ENCODE assay signal across 9 mouse cellular contexts in genomic region chr19:45717493-45718220, GRCm38 (mm10). TPM values are rescaled to one million over a fixed set of nuclear protein-coding genes. Genes with fewer than 3 reads are reported as not detected.
DNase-seq lines count a peak whose midpoint lies in the region; ATAC-seq lines count a peak whose summit lies in the region.
"Had no signal": no experiment of that assay in that cellular context is flagged by ENCODE, and none has a peak within 500 bp of the region (broad histone marks: within the 10 kb centered on the region; RNA-seq: fewer than 3 reads in every experiment).

No protein-coding gene starts in this region.

- WGBS in forebrain, embryonic 15.5 days, result 4% methylated on average over 16 of the region's 16 CpGs
- WGBS in hindbrain, embryonic 16.5 days, result 1% methylated on average over 16 of the region's 16 CpGs
- 14% methylated on average over 16 of the region's 16 CpGs for WGBS in limb, embryonic 11.5 days

- peaks cover 21% of the 10 kb centered on the region for H3K4me1 ChIP-seq in forebrain, embryonic 15.5 days
- H3K4me1 ChIP-seq in hindbrain, embryonic 16.5 days (ENCODE audit: control insufficient read depth, insufficient read depth, low read depth, low read length), result peaks cover 7% of the 10 kb centered on the region
- peaks cover 3% of the 10 kb centered on the region; the same call in 1 of the 2 replicates for H3K4me1 ChIP-seq in limb, embryonic 11.5 days (ENCODE audit: control insufficient read depth, insufficient read depth, low read length)

- DNase-seq in Muller cell, postnatal 12 days (ENCODE audit: inconsistent ontology term), result peak; percentile 64
- peak; percentile 44 for DNase-seq in cerebellum, adult 11 months
- peak; percentile 58 for DNase-seq in limb, embryonic 11.5 days (ENCODE audit: low spot score)
- peak; percentile 55 for DNase-seq in neural tube, embryonic 10.5 days (ENCODE audit: extremely low spot score, low spot score)
- no peak for DNase-seq in spleen, postnatal 4 days (ENCODE audit: low spot score in 2 of 2)
- no peak for DNase-seq in gastrocnemius, postnatal 25 days

- H3K27me3 ChIP-seq in forebrain, embryonic 15.5 days, result no peaks in the 10 kb centered on the region
- H3K27me3 ChIP-seq in hindbrain, embryonic 16.5 days (replicated peaks; ENCODE audit: control insufficient read depth, insufficient read depth, low read length), result peaks cover 21% of the 10 kb centered on the region
- H3K27me3 ChIP-seq in limb, embryonic 11.5 days (ENCODE audit: control insufficient read depth, insufficient read depth, low read length), result no peaks in the 10 kb centered on the region

- peak overlapping the region; percentile 70 for H3K27ac ChIP-seq in forebrain, embryonic 15.5 days (replicated peaks)
- H3K27ac ChIP-seq in hindbrain, embryonic 16.5 days (ENCODE audit: low read depth, low read length), result peak overlapping the region; percentile 60; the same call in 1 of the 2 replicates
- no peak overlapping the region for H3K27ac ChIP-seq in limb, embryonic 11.5 days (replicated peaks; ENCODE audit: low read depth, low read length)

- H3K4me2 ChIP-seq in forebrain, embryonic 15.5 days (replicated peaks), result peak overlapping the region; percentile 47
- peak overlapping the region; percentile 63 for H3K4me2 ChIP-seq in hindbrain, embryonic 16.5 days (ENCODE audit: low read length)
- H3K4me2 ChIP-seq in limb, embryonic 11.5 days (ENCODE audit: low read depth, severe bottlenecking), result peak overlapping the region; percentile 20; the same call in 1 of the 2 replicates

- no peaks in the 10 kb centered on the region for H3K9me3 ChIP-seq in forebrain, embryonic 15.5 days
- H3K9me3 ChIP-seq in hindbrain, embryonic 16.5 days (ENCODE audit: control insufficient read depth, low read length), result no peaks in the 10 kb centered on the region
- no peaks in the 10 kb centered on the region for H3K9me3 ChIP-seq in limb, embryonic 11.5 days (ENCODE audit: control insufficient read depth, low read length)

- H3K9ac ChIP-seq in forebrain, embryonic 15.5 days (replicated peaks), result peak overlapping the region; percentile 46
- H3K9ac ChIP-seq in hindbrain, embryonic 16.5 days (ENCODE audit: low read depth, low read length), result peak overlapping the region; percentile 62
- 0 out of 2 replicates have a peak overlapping the region, but pooled peaks have one; percentile 14 for H3K9ac ChIP-seq in limb, embryonic 11.5 days (ENCODE audit: low read length)

- peak; percentile 89 for ATAC-seq in forebrain, embryonic 15.5 days (replicated peaks)
- peak; percentile 91 for ATAC-seq in hindbrain, embryonic 16.5 days
- ATAC-seq in limb, embryonic 11.5 days (ENCODE audit: insufficient number of reproducible peaks, low FRiP score, low TSS enrichment, low read depth), result no peak; the same call in 1 of the 2 replicates

- no peaks in the 10 kb centered on the region for H3K36me3 ChIP-seq in forebrain, embryonic 15.5 days
- no peaks in the 10 kb centered on the region for H3K36me3 ChIP-seq in hindbrain, embryonic 16.5 days (ENCODE audit: control insufficient read depth, insufficient read depth, low read length)
- H3K36me3 ChIP-seq in limb, embryonic 11.5 days (ENCODE audit: control insufficient read depth, insufficient read depth, low read length), result no peaks in the 10 kb centered on the region

- peak overlapping the region; percentile 31 for H3K4me3 ChIP-seq in forebrain, embryonic 15.5 days
- peak overlapping the region; percentile 23 for H3K4me3 ChIP-seq in hindbrain, embryonic 16.5 days (ENCODE audit: low read length)
- no peak overlapping the region for H3K4me3 ChIP-seq in limb, embryonic 11.5 days (ENCODE audit: low read depth, low read length)

RNA-seq across cellular contexts. Expression of gene Fgf8, which starts 25.1 kb away (rescaled TPM):
- polyA plus RNA-seq in forebrain, embryonic 15.5 days (2015; fragmentation: Nextera tagmentation; extraction: Ambion mirVana), result 0.23 and 0.90 TPM in 2 replicates
- polyA plus RNA-seq in hindbrain, embryonic 16.5 days (2015; fragmentation: Nextera tagmentation; extraction: Ambion mirVana), result 0.52 and 0.69 TPM in 2 replicates
- polyA plus RNA-seq in limb, embryonic 11.5 days (2014; fragmentation: Nextera tagmentation; extraction: Ambion mirVana), result 42.8 and 46.1 TPM in 2 replicates
- not detected for total RNA-seq in gastrocnemius, postnatal 25 days (2021)
- total RNA-seq: left cerebral cortex, postnatal 25 days had no signal

RNA-seq across cellular contexts. Expression of gene Npm3, which starts 31.7 kb away (rescaled TPM):
- polyA plus RNA-seq in forebrain, embryonic 15.5 days (2015; fragmentation: Nextera tagmentation; extraction: Ambion mirVana), result 9.5 and 9.7 TPM in 2 replicates
- polyA plus RNA-seq in hindbrain, embryonic 16.5 days (2015; fragmentation: Nextera tagmentation; extraction: Ambion mirVana), result 5.7 and 6.5 TPM in 2 replicates
- polyA plus RNA-seq in limb, embryonic 11.5 days (2014; fragmentation: Nextera tagmentation; extraction: Ambion mirVana), result 15.9 and 19.5 TPM in 2 replicates
- 10 to 100 TPM; 10.1 to 12.5 TPM for total RNA-seq in gastrocnemius, postnatal 25 days (2021)

RNA-seq across cellular contexts. Expression of gene Fbxw4, which starts 57.5 kb away (rescaled TPM):
- 5.0 and 5.4 TPM in 2 replicates for polyA plus RNA-seq in forebrain, embryonic 15.5 days (2015; fragmentation: Nextera tagmentation; extraction: Ambion mirVana)
- 5.3 and 6.7 TPM in 2 replicates for polyA plus RNA-seq in hindbrain, embryonic 16.5 days (2015; fragmentation: Nextera tagmentation; extraction: Ambion mirVana)
- 3.3 and 4.4 TPM in 2 replicates for polyA plus RNA-seq in limb, embryonic 11.5 days (2014; fragmentation: Nextera tagmentation; extraction: Ambion mirVana)
- 10 to 100 TPM; 20.4 to 23.7 TPM for total RNA-seq in gastrocnemius, postnatal 25 days (2021)

Comparison
In these comparisons a context has a peak if more than half of its experiments do, and no peak if none do; other contexts are left out.
1. DNase-seq: peak in Muller cell, postnatal 12 days (single experiment), cerebellum, adult 11 months (single experiment), limb, embryonic 11.5 days (single experiment) and neural tube, embryonic 10.5 days (single experiment); none in spleen, postnatal 4 days (0 of 2) and gastrocnemius, postnatal 25 days (single experiment).
2. RNA of gene Fgf8, which starts 25.1 kb away (polyA plus RNA-seq): 42.8 to 46.1 TPM in limb, embryonic 11.5 days; 0.23 to 0.90 TPM in forebrain, embryonic 15.5 days and 0.52 to 0.69 TPM in hindbrain, embryonic 16.5 days; every median in the first group is over 10 times any median in the second.
3. Peak in every context shown above with its lines, with median percentiles within 50 percentile points of each other: H3K4me2 ChIP-seq and H3K9ac ChIP-seq.